Mouse (Mus musculus) intestine, embryonic 15.5 days (tissue): ENCODE measurements around the gene Ttll8. TPM values are rescaled to one million over a fixed set of nuclear protein-coding genes. Genes with fewer than 3 reads are reported as not detected.

ENCODE experiments used
- ATAC-seq: fragments of 200-750 bp; cut with Nextera tagmentation; 2 replicates; pipeline ENCODE4 v1.8.0; 2017; ENCODE audit warnings: moderate TSS enrichment, moderate library complexity
- H3K27ac ChIP-seq: fragments of 300-500 bp; sonication (generic); 2 replicates; pipeline ENCODE4 v1.5.1; 2015; ENCODE audit warnings: mild to moderate bottlenecking, inconsistent platforms
- H3K27me3 ChIP-seq: fragments of 300-500 bp; sonication (generic); replicated peaks from 2 replicates; pipeline ENCODE4 v1.6.1; 2015; ENCODE audit warnings: inconsistent platforms
- H3K36me3 ChIP-seq: fragments of 300-500 bp; sonication (generic); 2 replicates; pipeline ENCODE4 v1.6.1; 2015; ENCODE audit warnings: inconsistent platforms
- H3K4me1 ChIP-seq: fragments of 300-500 bp; sonication (generic); replicated peaks from 2 replicates; pipeline ENCODE4 v1.6.1; 2015; ENCODE audit warnings: inconsistent platforms
- H3K4me2 ChIP-seq: fragments of 300-500 bp; sonication (generic); replicated peaks from 2 replicates; pipeline ENCODE4 v1.6.1; 2015; ENCODE audit warnings: mild to moderate bottlenecking, inconsistent platforms
- H3K4me3 ChIP-seq: fragments of 300-500 bp; sonication (generic); replicated peaks from 2 replicates; pipeline ENCODE4 v1.5.1; 2015; ENCODE audit warnings: inconsistent platforms
- H3K9ac ChIP-seq: fragments of 300-500 bp; sonication (generic); 2 replicates; pipeline ENCODE4 v1.6.1; 2015; ENCODE audit warnings: inconsistent platforms
- H3K9me3 ChIP-seq: fragments of 300-500 bp; sonication (generic); 2 replicates; pipeline ENCODE4 v1.6.1; 2016; ENCODE audit warnings: inconsistent platforms
- WGBS: fragments of 180-500 bp; shearing (Covaris S2); methylation state at CpG from one replicate; pipeline ENCODE4 v1.1.7; 2015; 5-methylcytosine and 5-hydroxymethylcytosine counted together
- polyA plus RNA-seq: library from polyadenylated mRNA; unstranded; fragments of >200 nt; fragmentation: Nextera tagmentation; extraction: Ambion mirVana; gene quantifications from 2 replicates; pipeline ENCODE4 v1.2.1, GENCODE M21; 2015

The Ttll8 gene
- polyA plus RNA-seq, 1 experiment from 2014 or later: not detected

GRCm38 (mm10) chr15:88854119-88854968 is 99.9 kb downstream of the Ttll8 start:
- WGBS: 41% methylated on average over 6 of the region's 6 CpGs
- no peak overlapping the region for H3K9ac ChIP-seq
- H3K9me3 ChIP-seq: no peaks in the 10 kb centered on the region
- H3K4me3 ChIP-seq: no peak overlapping the region
- H3K27me3 ChIP-seq: no peaks in the 10 kb centered on the region
- H3K4me1 ChIP-seq: peaks cover 38% of the 10 kb centered on the region
- no peaks in the 10 kb centered on the region for H3K36me3 ChIP-seq
- 0 out of 2 replicates have a peak overlapping the region, but pooled peaks have one; percentile 27 for H3K27ac ChIP-seq
- no peak for ATAC-seq
- no peak overlapping the region for H3K4me2 ChIP-seq

GRCm38 (mm10) chr15:88853106-88853505 is 101.1 kb downstream of the Ttll8 start:
- no peak overlapping the region for H3K9ac ChIP-seq
- WGBS: 78% methylated on average over 9 of the region's 9 CpGs
- H3K27me3 ChIP-seq: no peaks in the 10 kb centered on the region
- no peaks in the 10 kb centered on the region for H3K36me3 ChIP-seq
- H3K9me3 ChIP-seq: no peaks in the 10 kb centered on the region
- H3K4me1 ChIP-seq: peaks cover 38% of the 10 kb centered on the region
- H3K4me2 ChIP-seq: no peak overlapping the region
- no peak overlapping the region for H3K4me3 ChIP-seq
- no peak for ATAC-seq
- H3K27ac ChIP-seq: no peak overlapping the region

- WGBS: 56% methylated on average over 10 of the region's 10 CpGs
- no peak overlapping the region; the same call in 1 of the 2 replicates for H3K9ac ChIP-seq
- H3K27me3 ChIP-seq: no peaks in the 10 kb centered on the region
- peak overlapping the region; percentile 60 for H3K27ac ChIP-seq
- no peak overlapping the region for H3K4me3 ChIP-seq
- no peaks in the 10 kb centered on the region for H3K36me3 ChIP-seq
- H3K4me2 ChIP-seq: peak overlapping the region; percentile 17; the same call in 1 of the 2 replicates
- ATAC-seq: peak; percentile 90
- no peaks in the 10 kb centered on the region for H3K9me3 ChIP-seq
- H3K4me1 ChIP-seq: peaks cover 38% of the 10 kb centered on the region
These were observed 102.6 kb downstream of the Ttll8 start for GRCm38 (mm10) chr15:88851507-88852149.

- no peaks in the 10 kb centered on the region for H3K9me3 ChIP-seq
- 50% methylated on average over 3 of the region's 3 CpGs for WGBS
- 0 out of 2 replicates have a peak overlapping the region, but pooled peaks have one; percentile 11 for H3K4me2 ChIP-seq
- peaks cover 38% of the 10 kb centered on the region for H3K4me1 ChIP-seq
- H3K36me3 ChIP-seq: no peaks in the 10 kb centered on the region
- peak overlapping the region; percentile 58 for H3K27ac ChIP-seq
- H3K4me3 ChIP-seq: no peak overlapping the region
- peak; percentile 7 for ATAC-seq
- H3K27me3 ChIP-seq: no peaks in the 10 kb centered on the region
- no peak overlapping the region; the same call in 1 of the 2 replicates for H3K9ac ChIP-seq
These were observed 103.1 kb downstream of the Ttll8 start for GRCm38 (mm10) chr15:88851076-88851475.

GRCm38 (mm10) chr15:88850146-88850826 is 103.9 kb downstream of the Ttll8 start:
- no peaks in the 10 kb centered on the region for H3K9me3 ChIP-seq

GRCm38 (mm10) chr15:88849621-88850020 is 104.6 kb downstream of the Ttll8 start:
- H3K9ac ChIP-seq: no peak overlapping the region
- no peak for ATAC-seq
- 92% methylated on average over 2 of the region's 2 CpGs for WGBS
- peaks cover 27% of the 10 kb centered on the region for H3K4me1 ChIP-seq
- H3K9me3 ChIP-seq: no peaks in the 10 kb centered on the region
- no peaks in the 10 kb centered on the region for H3K36me3 ChIP-seq
- H3K4me2 ChIP-seq: no peak overlapping the region
- H3K27me3 ChIP-seq: no peaks in the 10 kb centered on the region
- H3K27ac ChIP-seq: no peak overlapping the region
- H3K4me3 ChIP-seq: no peak overlapping the region

More at GRCm38 (mm10) chr15:88850146-88850826, 103.9 kb downstream of the Ttll8 start:
- H3K4me1 ChIP-seq: peaks cover 34% of the 10 kb centered on the region
- ATAC-seq: peak; percentile 77
- H3K27me3 ChIP-seq: no peaks in the 10 kb centered on the region
- no peak overlapping the region for H3K9ac ChIP-seq
- no peaks in the 10 kb centered on the region for H3K36me3 ChIP-seq
- 48% methylated on average over 10 of the region's 10 CpGs for WGBS
- peak overlapping the region; percentile 58 for H3K27ac ChIP-seq
- H3K4me2 ChIP-seq: peak overlapping the region; percentile 11; the same call in 1 of the 2 replicates
- no peak overlapping the region for H3K4me3 ChIP-seq

GRCm38 (mm10) chr15:88848661-88849060 is 105.6 kb downstream of the Ttll8 start:
- no peak overlapping the region for H3K4me2 ChIP-seq
- H3K9ac ChIP-seq: no peak overlapping the region
- peaks cover 21% of the 10 kb centered on the region for H3K4me1 ChIP-seq
- no peaks in the 10 kb centered on the region for H3K9me3 ChIP-seq
- no peaks in the 10 kb centered on the region for H3K27me3 ChIP-seq
- ATAC-seq: no peak
- H3K4me3 ChIP-seq: no peak overlapping the region
- no peaks in the 10 kb centered on the region for H3K36me3 ChIP-seq
- H3K27ac ChIP-seq: no peak overlapping the region
- 96% methylated on average over 1 of the region's 1 CpGs for WGBS

GRCm38 (mm10) chr15:88844966-88845365 is 109.3 kb downstream of the Ttll8 start:
- no peaks in the 10 kb centered on the region for H3K27me3 ChIP-seq
- no peaks in the 10 kb centered on the region for H3K36me3 ChIP-seq
- no peak overlapping the region for H3K4me3 ChIP-seq
- ATAC-seq: no peak
- H3K9me3 ChIP-seq: no peaks in the 10 kb centered on the region
- peaks cover 3% of the 10 kb centered on the region; the same call in 1 of the 2 replicates for H3K4me1 ChIP-seq
- WGBS: 88% methylated on average over 7 of the region's 7 CpGs
- no peak overlapping the region for H3K9ac ChIP-seq
- no peak overlapping the region for H3K4me2 ChIP-seq
- H3K27ac ChIP-seq: no peak overlapping the region

- Histone ChIP-seq H3K4me1 (peaks cover 17% of the 10 kb centered on the region), H3K27ac (no peak overlapping the region), H3K4me3 (no peak overlapping the region), H3K9me3 (no peaks in the 10 kb centered on the region), H3K27me3 (no peaks in the 10 kb centered on the region), H3K36me3 (no peaks in the 10 kb centered on the region), H3K9ac (no peak overlapping the region), H3K4me2 (no peak overlapping the region)
- ATAC-seq: peak; percentile 29
- 34% methylated on average over 8 of the region's 8 CpGs for WGBS
These were observed 110.6 kb downstream of the Ttll8 start for GRCm38 (mm10) chr15:88843486-88844097.

- WGBS: 68% methylated on average over 3 of the region's 3 CpGs
- no peaks in the 10 kb centered on the region for H3K9me3 ChIP-seq
- no peak for ATAC-seq
- H3K9ac ChIP-seq: no peak overlapping the region
- no peak overlapping the region for H3K4me2 ChIP-seq
- H3K4me3 ChIP-seq: no peak overlapping the region
- peaks cover 24% of the 10 kb centered on the region for H3K4me1 ChIP-seq
- H3K27ac ChIP-seq: no peak overlapping the region
- no peaks in the 10 kb centered on the region for H3K27me3 ChIP-seq
- no peaks in the 10 kb centered on the region for H3K36me3 ChIP-seq
These were observed 111.9 kb downstream of the Ttll8 start for GRCm38 (mm10) chr15:88842300-88842673.

- H3K36me3 ChIP-seq: no peaks in the 10 kb centered on the region
- no peak overlapping the region for H3K4me2 ChIP-seq
- no peaks in the 10 kb centered on the region for H3K9me3 ChIP-seq
- no peak overlapping the region for H3K4me3 ChIP-seq
- H3K27ac ChIP-seq: no peak overlapping the region
- ATAC-seq: no peak
- no peak overlapping the region for H3K9ac ChIP-seq
- H3K27me3 ChIP-seq: no peaks in the 10 kb centered on the region
- WGBS: 89% methylated on average over 3 of the region's 3 CpGs
- H3K4me1 ChIP-seq: peaks cover 24% of the 10 kb centered on the region
These were observed 112.5 kb downstream of the Ttll8 start for GRCm38 (mm10) chr15:88841580-88842299.
